Mouse (Mus musculus): ENCODE data around the gene Nsmce3. TPM values are rescaled to one million over a fixed set of nuclear protein-coding genes. Genes with fewer than 3 reads are reported as not detected.

The Nsmce3 gene
- total and polyA plus RNA-seq, 3 experiments: 6.4 to 9.1 (median 7.7) TPM

GRCm38 (mm10) chr7:64895685-64896101, 22.9 kb upstream of the Nsmce3 start:
- H3K27ac ChIP-seq (ENCODE audit: insufficient read depth, low read depth): no peak overlapping the region
- TF ChIP-seq ZNF384 (IDR thresholded peaks at IDR 0.05; ENCODE audit: low read depth, low read length): no peak
- TF ChIP-seq IRF4 (IDR thresholded peaks at IDR 0.05; ENCODE audit: low read depth, low read length): no peak
- no peak for TF ChIP-seq MEF2A (IDR thresholded peaks at IDR 0.05; ENCODE audit: borderline replicate concordance, low read depth, low read length)
- no peak for TF ChIP-seq RCOR1 (conservative IDR thresholded peaks at IDR 0.05; ENCODE audit: low read depth, low read length)
- TF ChIP-seq CTCF (conservative IDR thresholded peaks at IDR 0.05 in 1 of 2, IDR thresholded peaks at IDR 0.05 in 1 of 2; ENCODE audit: low read depth in 2 of 2, low read length in 2 of 2): no peak
- no peak for TF ChIP-seq KAT2A (IDR thresholded peaks at IDR 0.05; ENCODE audit: insufficient replicate concordance, low read length)
- H3K4me2 ChIP-seq (ENCODE audit: insufficient read depth, low read depth, poor library complexity, severe bottlenecking): no peak overlapping the region
- DNase-seq (ENCODE audit: extremely low read depth): no peak
- H3K4me3 ChIP-seq (replicated peaks in 1 of 3; ENCODE audit: low read depth in 2 of 3, low read length in 2 of 3, poor library complexity in 1 of 3): no peak overlapping the region
- no peaks in the 10 kb centered on the region for H3K9me3 ChIP-seq (replicated peaks; ENCODE audit: low read length)
- H3K9ac ChIP-seq (ENCODE audit: insufficient read depth, low read depth): no peak overlapping the region
- H3K79me2 ChIP-seq (replicated peaks; ENCODE audit: control insufficient read depth, extremely low read depth, insufficient read depth, poor library complexity, severe bottlenecking): no peaks in the 10 kb centered on the region
- in situ Hi-C loops (cut with MboI; ENCODE audit: low pct_ligation_motif_present, low pct_unique_long_range_greater_than_20kb, low sequenced_read_pairs): no loop called here
- dilution Hi-C loops (cut with MboI; ENCODE audit: extremely low pct_ligation_motif_present, extremely low pct_unique_long_range_greater_than_20kb, low sequenced_read_pairs): no loop called here
- no peaks in the 10 kb centered on the region for H3K36me3 ChIP-seq (replicated peaks in 1 of 2; ENCODE audit: control insufficient read depth in 1 of 2, insufficient read depth in 1 of 2, low read length in 1 of 2)
- no peaks in the 10 kb centered on the region for H3K27me3 ChIP-seq (replicated peaks)
- H3K4me1 ChIP-seq (ENCODE audit: control insufficient read depth in 1 of 2, insufficient read depth in 2 of 2): peaks cover 0 to 8% of the 10 kb centered on the region in 2 experiments; a peak in 2 of 4 replicates

- Histone ChIP-seq H3K27ac (ENCODE audit: insufficient read depth, low read depth) (no peak overlapping the region), H3K9me3 (replicated peaks; ENCODE audit: low read length) (no peaks in the 10 kb centered on the region), H3K4me3 (replicated peaks in 1 of 3; ENCODE audit: low read depth in 2 of 3, low read length in 2 of 3, poor library complexity in 1 of 3) (no peak overlapping the region), H3K36me3 (replicated peaks in 1 of 2; ENCODE audit: control insufficient read depth in 1 of 2, insufficient read depth in 1 of 2, low read length in 1 of 2) (no peaks in the 10 kb centered on the region), H3K27me3 (replicated peaks) (no peaks in the 10 kb centered on the region), H3K79me2 (replicated peaks; ENCODE audit: control insufficient read depth, extremely low read depth, insufficient read depth, poor library complexity, severe bottlenecking) (no peaks in the 10 kb centered on the region), H3K9ac (ENCODE audit: insufficient read depth, low read depth) (no peak overlapping the region), H3K4me2 (ENCODE audit: insufficient read depth, low read depth, poor library complexity, severe bottlenecking) (no peak overlapping the region), H3K4me1 (ENCODE audit: control insufficient read depth in 1 of 2, insufficient read depth in 2 of 2) (peaks cover 0 to 17% of the 10 kb centered on the region in 2 experiments; a peak in 2 of 4 replicates)
- DNase-seq (ENCODE audit: extremely low read depth): no peak
- no peak for TF ChIP-seq SIN3A (IDR thresholded peaks at IDR 0.05; ENCODE audit: low read length)
- no peak for TF ChIP-seq KAT2A (IDR thresholded peaks at IDR 0.05; ENCODE audit: insufficient replicate concordance, low read length)
- TF ChIP-seq UBTF (IDR thresholded peaks at IDR 0.05; ENCODE audit: low read depth, low read length): no peak
- TF ChIP-seq RAD21 (IDR thresholded peaks at IDR 0.05; ENCODE audit: low read depth, low read length): no peak
- TF ChIP-seq RCOR1 (conservative IDR thresholded peaks at IDR 0.05; ENCODE audit: low read depth, low read length): no peak
- no peak for TF ChIP-seq CHD2 (IDR thresholded peaks at IDR 0.05; ENCODE audit: low read length)
- TF ChIP-seq E2F4 (IDR thresholded peaks at IDR 0.05; ENCODE audit: insufficient replicate concordance, low read depth, low read length): no peak
- dilution Hi-C loops (cut with MboI; ENCODE audit: extremely low pct_ligation_motif_present, extremely low pct_unique_long_range_greater_than_20kb, low sequenced_read_pairs) (no loop called here), in situ Hi-C loops (cut with MboI; ENCODE audit: low pct_ligation_motif_present, low pct_unique_long_range_greater_than_20kb, low sequenced_read_pairs) (no loop called here)
These were observed 18.3 kb upstream of the Nsmce3 start for GRCm38 (mm10) chr7:64891139-64891538.

DNA sequence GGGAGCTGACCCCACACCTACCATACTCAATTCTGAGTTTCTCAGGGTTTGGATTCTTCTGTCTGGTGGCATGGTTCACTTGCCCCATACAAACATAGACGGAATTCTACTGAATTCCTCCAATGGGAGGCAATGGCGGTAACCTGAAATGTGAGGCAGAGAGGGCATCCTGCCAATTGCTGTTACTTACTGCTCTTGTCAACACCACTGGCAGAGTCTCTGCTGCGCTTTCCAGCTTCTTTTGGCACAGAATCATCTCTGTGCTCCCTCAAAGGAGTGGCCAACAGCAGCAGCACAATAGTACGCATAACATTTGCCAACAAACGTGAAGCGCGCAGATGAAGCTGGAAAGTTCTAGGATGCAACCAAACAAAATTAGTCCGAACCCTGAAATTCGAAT, 17.1 kb upstream of the Nsmce3 start:
- Histone ChIP-seq H3K27me3 (replicated peaks) (no peaks in the 10 kb centered on the region), H3K36me3 (replicated peaks in 1 of 2; ENCODE audit: control insufficient read depth in 1 of 2, insufficient read depth in 1 of 2, low read length in 1 of 2) (no peaks in the 10 kb centered on the region), H3K4me3 (replicated peaks in 1 of 3; ENCODE audit: low read depth in 2 of 3, low read length in 2 of 3, poor library complexity in 1 of 3) (no peak overlapping the region), H3K4me2 (ENCODE audit: insufficient read depth, low read depth, poor library complexity, severe bottlenecking) (no peak overlapping the region), H3K4me1 (ENCODE audit: control insufficient read depth in 1 of 2, insufficient read depth in 2 of 2) (peaks cover 0 to 17% of the 10 kb centered on the region in 2 experiments; a peak in 2 of 4 replicates), H3K79me2 (replicated peaks; ENCODE audit: control insufficient read depth, extremely low read depth, insufficient read depth, poor library complexity, severe bottlenecking) (no peaks in the 10 kb centered on the region), H3K27ac (ENCODE audit: insufficient read depth, low read depth) (no peak overlapping the region), H3K9ac (ENCODE audit: insufficient read depth, low read depth) (no peak overlapping the region), H3K9me3 (replicated peaks; ENCODE audit: low read length) (no peaks in the 10 kb centered on the region)
- no peak for TF ChIP-seq SMC3 (IDR thresholded peaks at IDR 0.05; ENCODE audit: low read depth, low read length)
- no peak for TF ChIP-seq ZC3H11A (IDR thresholded peaks at IDR 0.05; ENCODE audit: low read depth, low read length)
- TF ChIP-seq JUND (conservative IDR thresholded peaks at IDR 0.05; ENCODE audit: low read depth, low read length): no peak
- no peak for TF ChIP-seq ZMIZ1 (IDR thresholded peaks at IDR 0.05; ENCODE audit: low read depth, low read length)
- no peak for TF ChIP-seq MAZ (IDR thresholded peaks at IDR 0.05; ENCODE audit: low read depth, low read length)
- TF ChIP-seq USF1 (IDR thresholded peaks at IDR 0.05; ENCODE audit: low read depth, low read length): no peak
- no peak for TF ChIP-seq MYC (IDR thresholded peaks at IDR 0.05; ENCODE audit: low read depth, low read length)
- TF ChIP-seq SIN3A (IDR thresholded peaks at IDR 0.05; ENCODE audit: low read length): no peak
- no peak for TF ChIP-seq MEF2A (IDR thresholded peaks at IDR 0.05; ENCODE audit: borderline replicate concordance, low read depth, low read length)
- TF ChIP-seq MAFK (IDR thresholded peaks at IDR 0.05; ENCODE audit: insufficient replicate concordance, low read length): no peak
- no peak for TF ChIP-seq NRF1 (IDR thresholded peaks at IDR 0.05; ENCODE audit: low read depth, low read length)
- TF ChIP-seq IRF4 (IDR thresholded peaks at IDR 0.05; ENCODE audit: low read depth, low read length): no peak
- no peak for TF ChIP-seq E2F4 (IDR thresholded peaks at IDR 0.05; ENCODE audit: insufficient replicate concordance, low read depth, low read length)
- DNase-seq (ENCODE audit: extremely low read depth): no peak
- in situ Hi-C loops (cut with MboI; ENCODE audit: low pct_ligation_motif_present, low pct_unique_long_range_greater_than_20kb, low sequenced_read_pairs): no loop called here
- dilution Hi-C loops (cut with MboI; ENCODE audit: extremely low pct_ligation_motif_present, extremely low pct_unique_long_range_greater_than_20kb, low sequenced_read_pairs): no loop called here
